Mouse (Mus musculus): ENCODE measurements at regions not wholly inside any gene's neighbourhood (a gene's known extent, or its start where the extent isn't known, plus 50 kb on each side); places are given as distances from the start of the nearest gene placed in this dataset.
"Not testable (repeated sequence)": the region's sequence is repeated elsewhere in the genome, so short reads cannot be mapped to it uniquely, and the experiment has no call there.

DNA sequence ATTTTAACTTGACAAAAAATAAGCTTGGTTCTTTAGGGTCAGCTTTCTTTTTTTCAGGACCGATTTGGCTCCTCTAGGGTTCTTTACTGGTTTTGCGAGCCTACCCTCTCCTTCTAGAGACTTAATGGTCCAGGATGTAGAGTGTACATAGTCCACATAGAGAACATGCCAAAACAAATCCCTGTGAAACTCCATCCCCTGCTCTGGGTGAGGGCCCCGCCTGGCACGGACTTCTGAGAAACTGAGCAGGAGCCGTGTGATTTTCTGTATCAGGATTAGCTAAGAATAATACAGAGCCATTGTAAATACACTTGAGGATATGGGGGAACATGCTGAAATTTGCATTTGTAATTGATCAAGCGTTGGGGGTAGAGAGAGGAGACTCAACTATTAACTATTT lies 118.2 kb upstream of the Teddm2 start:
- DNase-seq = no peak

DNA sequence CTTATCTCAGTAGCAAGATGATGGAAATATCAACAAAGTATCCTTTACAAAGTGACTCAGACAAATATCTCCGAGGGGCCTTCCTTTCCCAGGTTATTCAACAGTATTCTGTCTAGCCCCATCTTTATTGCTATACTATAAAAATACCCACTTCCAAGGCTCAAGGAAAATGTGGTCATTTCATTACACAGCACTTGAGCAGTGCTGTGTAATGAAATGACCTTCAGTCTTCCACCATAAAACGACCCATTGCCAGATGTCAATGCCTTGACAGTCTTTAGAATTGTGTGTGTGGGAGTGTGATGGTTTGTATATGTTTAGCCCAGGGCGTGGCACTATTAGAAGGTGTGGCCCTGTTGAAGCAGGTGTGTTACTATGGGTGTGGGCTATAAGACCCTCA lies 124.3 kb upstream of the Teddm2 start:
- no peak for DNase-seq

DNA sequence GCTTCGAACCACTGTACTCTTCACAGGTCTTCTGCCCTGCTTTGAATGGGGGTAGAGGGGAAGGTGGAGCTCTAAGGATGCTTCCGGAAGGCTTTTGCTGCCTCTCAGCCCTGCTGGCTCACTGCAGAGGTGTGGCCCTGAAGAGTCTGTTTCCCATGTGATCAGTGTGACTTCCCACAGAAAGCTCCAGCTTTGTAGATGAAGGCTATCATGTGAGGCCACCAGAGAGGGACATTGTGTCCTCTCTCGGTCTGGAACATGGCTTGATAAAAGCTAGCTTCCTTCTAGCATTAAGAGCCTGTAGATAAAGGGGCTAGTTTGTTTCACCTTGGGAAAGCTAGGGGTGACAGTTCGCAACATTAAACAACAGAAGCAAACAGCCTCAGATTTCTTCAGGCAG lies 127.3 kb upstream of the Teddm2 start:
- DNase-seq = no peak

DNA sequence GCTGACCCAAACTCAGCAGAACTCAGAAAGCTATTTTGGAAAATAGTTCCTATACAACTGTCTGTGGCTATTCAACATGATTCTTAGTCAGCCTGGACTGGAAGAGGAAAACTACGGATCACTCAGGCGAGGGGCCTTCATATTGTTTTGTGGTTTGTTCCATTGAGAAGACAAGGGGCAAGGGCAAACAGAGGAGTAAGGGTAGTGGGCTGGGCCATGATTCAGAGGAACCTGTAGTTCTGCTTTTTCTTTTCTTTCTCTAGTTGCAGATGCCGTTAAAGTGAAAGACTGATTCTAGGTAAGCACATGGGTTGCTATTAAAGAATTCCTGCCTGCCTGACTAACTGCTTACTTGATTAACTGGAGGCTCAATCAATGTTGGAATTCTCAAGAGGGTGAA lies 129.8 kb upstream of the Teddm2 start:
- DNase-seq = no peak

DNA sequence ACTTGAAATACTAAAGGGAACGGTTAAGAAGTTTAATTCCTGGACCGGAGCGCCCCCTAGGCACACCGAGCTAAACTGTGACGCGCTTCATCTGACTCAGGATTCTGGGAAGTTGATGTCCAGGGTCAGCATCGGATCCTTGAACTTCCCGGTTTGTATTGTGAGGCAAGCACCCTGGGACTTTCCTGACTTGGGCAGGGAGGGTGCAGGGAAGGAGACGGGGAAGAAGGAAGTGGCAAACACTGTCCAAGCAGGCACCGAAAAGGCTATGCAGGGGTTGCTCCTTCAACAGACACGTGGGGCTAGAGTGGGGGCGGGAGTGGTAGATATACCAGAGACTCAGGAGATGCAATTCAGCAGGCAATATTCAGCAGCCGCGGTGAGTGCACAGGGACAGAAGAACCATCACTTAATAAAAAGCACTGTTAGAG lies 132.7 kb upstream of the Teddm2 start:
- peak; percentile 89 to 90 for DNase-seq

DNA sequence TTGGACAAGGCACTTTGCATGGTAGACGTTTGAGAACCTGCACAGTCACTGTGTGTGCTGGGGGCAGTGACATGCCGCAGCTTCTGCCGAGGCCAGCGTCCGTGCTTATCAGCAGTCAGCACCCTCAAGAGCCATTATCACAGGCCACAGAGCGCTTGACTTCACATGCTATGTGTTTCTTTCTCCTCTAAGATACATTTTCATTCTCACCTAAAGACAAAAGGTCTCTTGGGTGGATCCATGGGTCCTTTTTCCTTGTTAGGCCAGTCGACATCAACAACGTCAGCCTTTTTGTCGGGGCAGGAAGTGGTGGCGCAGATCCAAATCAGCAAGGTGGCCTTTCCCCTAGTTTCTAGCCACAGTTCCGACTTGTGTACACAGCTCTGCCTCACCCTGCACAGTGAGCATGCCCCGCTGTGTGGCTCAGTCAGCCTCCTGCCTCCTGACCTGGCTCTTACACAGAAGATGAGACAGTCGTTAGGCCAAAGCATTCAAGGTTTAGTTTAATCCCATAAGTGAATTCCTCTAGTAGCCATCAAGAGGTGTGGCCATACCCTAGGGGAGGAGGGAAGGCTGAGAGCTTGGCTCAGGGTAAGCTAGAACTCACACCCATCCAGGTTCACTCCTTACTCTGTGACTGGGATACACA lies 134.1 kb upstream of the Teddm2 start:
- DNase-seq = peak; percentile 36 to 59

DNA sequence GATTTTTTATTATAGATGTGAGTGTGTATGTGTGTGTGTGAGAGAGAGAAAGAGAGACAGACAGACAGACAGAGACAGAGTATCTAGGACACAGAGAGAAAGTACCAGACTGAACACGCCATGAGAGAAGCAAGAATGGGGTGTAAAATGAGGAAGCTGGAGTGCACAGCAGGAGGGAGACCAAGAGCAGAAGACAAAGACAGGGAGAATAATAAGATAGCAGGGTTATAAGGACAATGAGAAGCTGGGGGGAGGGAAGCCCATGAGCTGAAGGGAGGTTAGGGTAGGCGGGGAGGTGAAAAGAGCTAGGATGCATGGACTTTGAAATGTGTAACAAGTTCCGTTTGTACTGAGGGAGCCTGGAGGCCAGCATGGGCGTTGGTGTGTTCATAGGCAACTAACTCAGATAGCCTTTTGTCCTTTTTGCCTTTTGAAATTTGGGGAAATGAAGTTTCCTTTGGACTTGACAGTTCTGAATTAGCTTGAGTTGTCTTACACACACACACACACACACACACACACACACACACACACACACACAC lies 136.8 kb upstream of the Teddm2 start:
- DNase-seq = no peak

DNA sequence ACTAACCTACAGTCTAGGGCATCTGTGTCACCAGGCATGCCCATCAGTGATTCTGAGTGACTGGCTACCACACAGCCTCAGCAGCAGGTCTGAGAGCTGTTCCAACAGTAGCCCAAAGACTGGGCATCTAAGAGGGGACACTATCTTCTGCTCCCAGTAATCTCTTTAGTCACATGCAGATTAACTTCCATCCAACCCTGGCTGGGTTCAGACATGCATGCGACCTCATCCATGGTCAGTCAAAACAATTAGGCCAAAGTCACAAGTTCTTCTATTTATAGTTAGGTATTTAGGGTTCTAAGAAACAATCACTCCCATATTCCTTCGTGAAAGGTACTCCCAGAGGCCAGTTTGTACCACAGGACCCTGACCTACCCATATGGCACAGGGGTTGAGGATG lies 138.2 kb upstream of the Teddm2 start:
- DNase-seq = no peak

DNA sequence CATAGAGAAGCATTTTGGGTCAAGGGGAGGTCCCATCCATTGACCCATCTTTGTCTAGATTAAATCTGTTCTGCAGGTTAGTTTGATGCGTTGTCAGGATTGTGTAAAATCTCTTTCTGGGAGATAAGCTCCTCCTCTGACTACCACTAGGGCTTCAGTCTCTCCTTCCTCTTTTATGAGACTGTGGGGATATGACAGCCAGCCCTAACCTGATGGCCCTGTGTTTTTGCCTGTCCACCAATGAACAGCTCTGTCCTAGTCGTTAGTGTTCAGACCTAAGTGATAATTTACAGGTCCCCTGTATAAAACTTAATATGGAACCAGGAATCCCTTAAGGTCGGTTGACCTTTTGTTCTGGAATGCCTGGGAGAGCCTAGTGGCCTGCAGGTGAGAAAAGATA lies 140.9 kb upstream of the Teddm2 start:
- no peak for DNase-seq

DNA sequence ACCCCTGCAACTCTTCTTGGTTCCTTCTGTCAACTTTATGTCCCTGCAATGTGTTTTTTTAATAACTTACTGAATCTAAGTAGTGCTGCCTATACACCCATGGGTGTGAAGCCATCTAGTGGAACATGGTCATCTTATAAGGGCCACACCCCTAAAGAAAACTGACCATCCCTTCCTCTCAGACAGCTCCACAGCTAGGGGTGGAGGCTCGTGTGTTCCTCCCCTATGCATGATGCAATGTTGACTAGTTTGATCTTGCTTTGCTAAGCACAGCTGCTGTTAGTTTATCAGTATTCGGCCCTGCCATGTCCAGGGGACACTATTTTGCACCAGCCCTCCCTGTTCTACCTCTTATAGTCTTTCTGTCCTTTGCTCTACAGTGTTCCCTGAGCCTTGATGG lies 142.9 kb upstream of the Teddm2 start:
- no peak for DNase-seq

DNA sequence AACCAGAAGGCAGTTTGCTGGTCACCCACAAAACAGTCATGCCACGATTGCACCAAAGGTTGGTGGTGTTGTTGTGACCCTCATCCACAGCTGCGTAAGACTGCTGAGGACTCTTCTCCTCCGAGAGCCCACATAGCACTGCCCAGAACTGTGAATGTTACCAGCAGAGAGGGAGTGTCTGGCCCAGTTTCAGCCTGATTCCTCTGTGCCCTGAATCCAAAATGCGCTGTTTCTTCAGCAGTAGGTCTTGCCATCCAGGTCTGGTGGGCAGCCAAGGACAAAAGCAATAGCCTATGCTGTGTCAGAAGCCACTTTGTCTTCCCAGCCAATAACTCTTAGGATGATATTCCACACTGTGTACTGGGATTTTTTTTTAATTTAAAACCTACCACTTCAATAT lies 144.7 kb upstream of the Teddm2 start:
- peak in 1 of 2 experiments; percentile 26 for DNase-seq

DNA sequence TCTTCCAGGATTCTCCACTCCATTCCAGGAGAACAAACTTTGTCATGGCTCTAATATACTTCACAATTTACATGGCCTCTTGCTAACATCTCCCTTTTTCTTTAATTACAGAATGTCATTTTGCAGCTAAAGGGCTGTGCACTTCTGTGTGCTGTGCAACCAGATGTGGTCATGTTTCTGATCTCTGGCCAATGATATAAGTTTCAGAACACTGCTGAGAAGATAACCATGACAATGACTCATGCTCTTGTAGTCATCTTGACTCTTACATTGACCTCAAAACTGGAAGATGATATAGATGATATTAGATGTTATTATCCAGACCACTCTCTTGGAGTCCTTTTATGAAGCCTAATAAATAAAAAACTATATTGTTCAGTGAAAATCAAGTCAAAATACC lies 145.9 kb upstream of the Teddm2 start:
- no peak for DNase-seq

DNA sequence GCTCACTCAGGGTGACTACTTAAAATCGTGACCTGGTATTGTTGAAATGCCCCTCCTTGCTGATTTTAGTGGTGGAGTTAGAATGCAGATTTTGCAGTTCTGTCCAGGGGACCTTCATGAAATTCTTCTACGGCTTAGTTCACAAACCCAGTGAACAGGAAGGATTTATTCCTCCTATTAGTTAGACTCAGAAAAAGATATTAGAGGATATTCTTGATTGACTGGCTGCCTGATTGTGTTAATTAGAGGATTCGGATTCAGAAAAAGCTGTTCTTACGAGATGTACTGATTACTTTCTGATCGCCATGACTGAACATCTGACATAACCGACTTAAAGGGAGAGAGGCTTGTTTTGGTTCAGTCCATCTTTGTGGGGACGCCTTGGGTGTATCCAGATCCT lies 147.3 kb upstream of the Zfp648 start:
- DNase-seq = no peak

DNA sequence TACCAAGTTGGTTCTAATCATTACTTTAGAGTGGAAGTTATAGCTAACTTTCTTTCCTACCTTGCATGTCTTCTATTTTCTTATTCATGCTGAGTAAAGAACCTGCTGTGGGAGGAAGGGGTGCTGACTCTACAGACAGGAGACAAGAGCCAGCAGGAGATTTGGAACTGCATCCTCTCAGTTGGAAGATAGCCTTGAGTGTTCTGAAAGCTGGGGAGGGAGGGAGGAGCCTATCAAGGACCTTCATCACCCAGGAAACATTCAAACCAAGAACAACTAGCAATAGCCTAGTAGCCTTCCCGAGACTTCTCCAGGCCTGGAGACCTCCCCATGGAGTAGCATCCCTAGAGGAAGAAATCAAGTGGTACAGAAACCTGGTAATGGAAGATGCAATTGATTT lies 146.1 kb upstream of the Zfp648 start:
- peak in 1 of 2 experiments; percentile 46 for DNase-seq

DNA sequence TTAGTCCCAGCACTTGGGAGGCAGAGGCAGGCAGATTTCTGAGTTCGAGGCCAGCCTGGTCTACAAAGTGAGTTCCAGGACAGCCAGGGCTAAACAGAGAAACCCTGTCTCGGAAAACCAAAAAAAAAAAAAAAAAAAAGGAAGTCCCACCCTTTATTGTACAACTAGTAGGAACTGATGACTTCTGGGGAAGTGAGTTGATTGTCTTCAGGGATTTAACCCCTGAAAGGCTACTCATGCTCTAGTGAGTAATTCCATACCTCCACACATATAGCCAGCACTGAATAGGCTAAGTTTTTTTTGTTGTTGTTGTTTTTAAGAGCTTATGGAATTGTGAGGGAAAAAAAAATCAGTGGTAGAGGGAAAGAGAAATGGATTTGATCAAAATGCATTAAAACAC lies 139.6 kb upstream of the Zfp648 start:
- not testable (repeated sequence) for DNase-seq

DNA sequence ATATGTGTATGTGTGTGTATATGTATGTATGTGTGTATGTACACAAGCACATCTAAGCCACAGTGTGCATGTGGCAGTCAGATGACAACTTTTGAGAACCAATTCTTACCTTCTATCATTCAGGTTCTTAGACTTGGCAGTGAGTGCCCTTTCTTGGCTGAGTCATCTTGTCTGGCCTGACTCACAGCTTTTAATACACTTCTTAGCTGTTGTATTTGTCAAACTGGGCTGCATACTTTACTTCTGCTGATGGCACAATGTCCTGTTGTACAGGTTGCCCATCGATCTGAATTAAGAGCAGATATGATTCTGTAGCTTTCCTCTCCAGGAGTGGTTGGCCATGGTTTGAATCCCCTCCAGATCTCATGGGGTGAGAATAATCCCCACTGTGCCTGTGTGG lies 139.1 kb upstream of the Zfp648 start:
- no peak for DNase-seq

DNA sequence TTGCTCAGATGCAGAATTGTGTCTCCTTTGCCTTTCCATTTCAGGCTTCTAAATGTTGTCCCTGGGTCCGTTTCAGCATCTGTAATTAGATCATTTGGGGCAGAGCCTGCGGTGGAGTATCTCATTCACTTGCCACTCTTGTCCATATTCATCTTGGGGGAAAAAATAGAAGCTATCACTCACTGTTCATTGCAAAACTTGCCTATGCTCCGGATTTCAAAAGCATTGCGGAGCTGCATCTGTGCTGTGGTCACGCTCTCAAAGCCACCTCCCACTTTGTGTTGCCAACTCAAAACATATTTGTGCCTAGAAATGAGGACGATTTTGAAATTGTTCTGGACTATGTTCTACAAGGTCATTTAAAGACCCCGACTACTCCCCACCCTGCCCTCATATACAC lies 138.3 kb upstream of the Zfp648 start:
- DNase-seq = peak in 1 of 2 experiments; percentile 31

DNA sequence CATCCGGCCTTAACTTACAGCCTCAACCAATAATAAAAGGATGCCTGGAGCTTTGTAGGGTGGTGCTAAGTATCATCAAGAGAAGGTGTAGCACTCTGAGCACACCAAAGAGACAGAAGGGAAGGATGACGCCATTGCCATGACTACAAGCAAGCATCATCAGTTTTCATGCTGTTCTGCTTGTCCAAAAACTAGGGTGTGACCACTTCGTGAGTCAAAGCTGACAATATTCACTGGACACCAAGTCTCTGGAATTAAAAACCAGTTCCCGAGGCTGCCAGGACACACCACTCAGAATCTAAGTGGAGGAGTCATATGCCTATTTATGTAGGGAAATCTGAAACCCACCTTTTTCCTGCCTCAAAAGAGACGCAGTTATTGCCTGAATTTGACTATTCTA lies 136.4 kb upstream of the Zfp648 start:
- no peak for DNase-seq

DNA sequence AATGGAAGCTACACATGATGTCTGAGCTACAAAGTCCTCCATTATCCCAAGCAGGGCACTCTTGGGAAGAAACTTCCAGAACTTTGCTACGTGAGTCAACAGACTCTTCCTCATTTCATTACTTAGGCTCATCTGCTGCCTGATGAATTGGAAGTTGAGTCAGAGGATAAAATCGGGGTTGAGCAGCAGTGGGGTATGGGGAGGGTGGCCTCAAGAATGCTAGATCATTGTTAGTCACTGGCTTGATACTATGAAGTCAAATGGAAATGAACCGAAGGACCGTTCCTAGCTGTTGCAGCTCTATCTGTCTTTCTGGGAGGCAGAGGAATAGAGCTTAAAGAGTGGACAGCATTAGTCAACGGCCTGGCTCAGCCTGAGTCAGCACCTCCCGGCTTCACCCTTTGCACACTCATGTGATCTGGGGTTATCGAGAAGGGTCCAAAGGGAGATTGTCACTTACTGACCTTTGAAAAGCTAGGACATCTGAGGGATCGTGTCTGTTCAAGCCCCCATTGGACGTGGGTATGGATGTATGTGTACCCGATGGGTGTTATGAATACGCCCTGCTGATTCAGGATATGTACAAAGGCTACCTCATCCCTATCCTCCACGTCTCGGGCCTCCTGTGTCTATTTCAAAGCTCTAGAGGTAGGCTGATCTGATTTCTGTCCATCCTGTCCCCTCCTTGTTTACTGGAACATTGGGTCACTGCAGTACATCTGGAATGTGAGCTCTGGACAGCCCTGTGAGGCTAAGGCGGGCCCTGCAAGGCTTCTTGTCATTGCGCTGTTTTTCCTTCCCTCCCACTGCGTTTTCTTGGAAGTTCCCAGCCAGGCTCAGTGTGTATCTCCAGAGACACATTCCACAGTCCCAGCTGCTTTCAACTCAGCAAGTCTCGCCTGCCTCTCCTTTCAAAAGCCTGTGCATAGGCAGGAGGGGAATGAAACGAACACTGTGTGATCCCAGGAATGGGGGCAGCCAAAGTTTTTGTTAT lies 135.4 kb upstream of the Zfp648 start:
- no peak for DNase-seq

DNA sequence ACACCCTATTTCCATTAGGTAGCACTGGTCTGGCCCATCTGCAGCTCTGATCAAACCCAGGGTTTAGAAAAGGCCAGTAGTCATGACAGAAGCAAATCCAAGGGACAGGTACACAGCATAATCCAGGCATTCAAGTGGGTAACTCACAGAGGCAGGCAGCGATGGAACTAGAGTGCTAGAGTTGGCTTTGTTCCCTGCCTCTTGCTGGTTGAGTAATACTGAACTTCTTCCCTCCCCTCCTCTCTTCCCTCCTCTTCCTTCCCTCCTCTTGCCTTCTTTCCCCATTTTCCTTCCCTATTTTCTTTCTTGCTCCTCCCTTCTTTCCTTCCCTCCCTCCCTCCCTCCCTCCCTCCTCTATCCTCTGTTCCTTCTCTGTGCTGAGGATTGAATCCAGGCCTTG lies 133.1 kb upstream of the Zfp648 start:
- no peak for DNase-seq

DNA sequence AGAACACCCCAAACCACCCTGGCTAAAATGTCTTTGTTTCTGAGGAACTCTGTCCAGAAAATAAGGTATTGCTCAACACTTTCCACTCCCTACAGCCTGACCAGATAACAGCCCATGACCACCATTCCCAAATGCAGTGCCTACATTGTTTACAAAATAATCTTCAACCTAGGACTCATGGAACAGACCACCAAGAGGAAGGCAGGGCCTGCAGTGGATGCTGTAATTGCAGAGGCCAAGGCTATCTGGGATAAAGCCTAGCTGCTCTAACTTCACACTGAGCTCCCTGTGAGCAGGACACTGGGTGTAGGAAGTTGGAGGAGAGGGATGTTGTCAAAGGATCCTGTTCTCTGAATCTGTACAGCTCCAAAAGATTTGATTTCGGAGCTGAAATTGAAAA lies 126.7 kb upstream of the Zfp648 start:
- no peak for DNase-seq

DNA sequence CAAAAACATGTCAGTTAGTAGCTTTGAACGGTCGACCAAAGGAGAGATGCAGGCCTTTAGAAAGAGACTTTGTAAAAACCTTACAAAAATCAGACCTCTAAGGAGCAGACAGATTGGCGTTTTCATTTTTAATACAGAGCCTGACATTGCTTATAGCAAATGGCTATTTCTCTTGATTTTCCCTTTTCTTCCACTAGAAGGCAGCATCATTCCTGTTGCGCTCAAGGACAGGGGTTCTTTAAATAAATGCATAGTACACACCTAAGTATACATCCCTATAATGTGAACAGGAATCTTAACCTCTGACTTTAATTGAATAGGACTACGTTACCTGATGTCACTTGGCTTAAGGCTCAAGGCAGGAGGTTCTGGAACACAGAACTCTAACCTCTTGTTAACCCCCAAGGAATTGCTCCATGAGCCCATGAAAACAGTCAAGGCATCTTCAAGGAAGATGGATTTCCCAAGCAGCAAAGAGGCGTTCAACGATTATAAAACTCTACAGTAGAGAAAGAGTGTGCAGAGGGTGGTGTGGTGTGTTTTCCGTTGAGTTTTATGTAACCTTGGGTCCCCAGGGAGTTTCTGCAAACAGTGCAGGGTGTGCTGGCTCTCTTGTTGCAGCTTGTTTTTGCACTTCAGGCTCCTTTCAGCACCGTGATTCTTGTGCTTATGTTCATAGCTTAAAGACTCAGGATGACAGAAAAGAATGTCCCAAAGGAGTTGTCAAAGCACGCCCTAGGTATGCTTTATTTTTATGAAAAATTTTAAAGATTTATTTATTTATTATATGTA lies 124.1 kb upstream of the Zfp648 start:
- DNase-seq = peak in 1 of 2 experiments; percentile 36

Measured in adrenal gland, postnatal 36 days (tissue).